Mouse (Mus musculus) myocyte (in vitro differentiated cells): ENCODE results near the gene Zc3hav1.

Source experiments
- CEBPB ChIP-seq: IDR thresholded peaks from 2 replicates; pipeline ENCODE4 v1.6.1; 2011; ENCODE audit warnings: mild to moderate bottlenecking, moderate library complexity; ENCODE audit not compliant: poor library complexity, insufficient read depth, severe bottlenecking
- MAX ChIP-seq: IDR thresholded peaks from one replicate; pipeline ENCODE4 v1.6.1; 2011; ENCODE audit warnings: low read depth, mild to moderate bottlenecking, control low read depth
- POLR2A ChIP-seq: IDR thresholded peaks from one replicate; pipeline ENCODE4 v1.6.1; 2011; ENCODE audit warnings: low read depth, mild to moderate bottlenecking, control low read depth, moderate library complexity; ENCODE audit not compliant: insufficient read length
- POLR2AphosphoS2 ChIP-seq: IDR thresholded peaks from one replicate; pipeline ENCODE4 v1.6.1; 2011; ENCODE audit warnings: low read depth, control low read depth; ENCODE audit not compliant: insufficient read length
- TCF12 ChIP-seq: IDR thresholded peaks from one replicate; pipeline ENCODE4 v1.6.1; 2011; ENCODE audit warnings: mild to moderate bottlenecking, control low read depth; ENCODE audit not compliant: poor library complexity, insufficient read depth, severe bottlenecking

DNA sequence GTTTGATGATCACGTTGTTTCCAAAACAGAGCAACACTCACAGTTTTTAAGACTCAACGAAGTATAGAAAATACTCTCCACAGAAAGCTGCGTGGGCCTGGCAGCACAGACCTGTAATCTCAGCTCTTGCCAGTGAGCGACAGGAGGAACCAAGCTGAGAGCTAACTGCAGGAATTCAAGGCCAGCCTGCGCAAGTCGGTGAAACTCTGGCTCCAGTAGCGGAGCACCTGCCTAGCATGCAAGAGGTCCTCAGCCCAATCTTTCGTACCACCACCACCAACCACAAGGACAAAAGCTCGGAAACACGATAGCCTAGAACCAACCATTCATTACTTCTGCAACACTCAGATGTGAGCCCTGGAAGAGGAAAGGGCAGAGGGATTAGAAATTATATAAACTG, 2.0 kb downstream of the Zc3hav1 start:
- TF ChIP-seq POLR2AphosphoS2 (peak; percentile 27), POLR2A (peak; percentile 41), MAX (no peak), TCF12 (no peak), CEBPB (no peak)
